Mouse (Mus musculus) cerebellum, adult 2 months (tissue): Measurements from ENCODE around the gene D6Wsu163e.

ENCODE experiments used
- CTCF ChIP-seq: fragments of 200-500 bp; IDR thresholded peaks from 2 replicates; pipeline ENCODE4 v1.5.1; 2011; ENCODE audit warnings: low read depth, mild to moderate bottlenecking, control low read depth, low read length, moderate library complexity, borderline replicate concordance; ENCODE audit not compliant: insufficient read depth
- POLR2A ChIP-seq: fragments of 200-500 bp; IDR thresholded peaks from 2 replicates; pipeline ENCODE4 v1.6.1; 2011; ENCODE audit warnings: low read length, control low read depth, borderline replicate concordance; ENCODE audit not compliant: insufficient read depth

DNA sequence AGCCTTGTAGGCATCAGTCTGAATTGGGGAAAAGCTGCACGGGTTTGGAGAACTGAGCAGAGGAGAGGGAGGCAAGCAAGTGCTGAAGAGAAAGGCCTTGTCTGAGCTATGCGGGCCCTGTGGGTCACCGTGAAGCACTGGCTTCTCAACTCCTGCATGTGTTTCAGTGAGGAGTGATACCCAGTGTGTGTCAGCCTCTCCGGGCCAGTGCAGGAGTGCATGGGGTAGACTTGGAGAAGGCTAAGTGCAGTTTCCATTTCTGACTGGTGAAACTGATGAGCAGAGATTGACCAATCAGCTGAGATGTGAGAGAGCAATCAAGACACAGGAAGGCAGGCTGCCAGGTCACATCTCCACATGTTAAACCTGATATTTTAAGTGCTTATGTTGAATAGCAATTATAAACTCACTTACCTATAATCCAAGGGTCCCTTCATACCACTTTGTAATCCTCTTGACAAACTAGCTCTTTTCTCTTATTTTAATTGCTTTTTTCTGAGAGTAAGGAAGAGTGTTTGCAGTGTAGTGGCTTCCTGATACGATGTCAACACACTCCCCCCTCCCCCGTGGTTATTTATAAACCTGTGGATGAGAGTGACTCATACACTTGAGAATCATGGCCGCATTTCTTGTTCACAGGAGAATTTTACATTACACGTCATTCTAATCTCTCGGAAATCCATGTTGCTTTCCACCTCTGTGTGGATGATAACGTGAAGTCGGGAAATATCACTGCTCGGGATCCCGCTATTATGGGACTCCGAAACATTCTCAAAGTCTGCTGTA, 26.7 kb downstream of the D6Wsu163e start:
- TF ChIP-seq CTCF (no peak), POLR2A (no peak)
